Mouse (Mus musculus): ENCODE data around the gene Spata18.

Spata18 gene

DNA sequence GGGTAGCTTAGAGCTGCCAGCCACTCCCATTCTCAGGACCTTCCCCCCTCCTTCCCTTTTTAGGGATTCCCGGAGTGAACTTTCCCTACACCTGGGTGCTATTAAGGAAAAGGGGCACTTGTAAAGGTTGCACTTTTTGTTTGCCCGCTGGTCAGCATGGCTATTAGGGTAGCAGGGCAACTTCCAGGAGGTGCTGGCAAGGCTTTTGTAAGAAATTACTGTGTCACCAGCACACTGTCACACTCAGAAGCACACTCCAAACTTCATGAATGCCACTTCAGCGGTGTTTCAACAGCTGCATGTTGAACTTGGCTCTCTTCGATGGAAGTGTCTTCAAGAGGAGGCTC lies 649 bp downstream of the Spata18 start:
- no peak for DNase-seq (ENCODE audit: inconsistent age in 2 of 2, low spot score in 1 of 2)

GRCm38 (mm10) chr5:73666695-73667094 lies 15.5 kb downstream of the Spata18 start:
- DNase-seq (ENCODE audit: inconsistent age in 2 of 2, low spot score in 1 of 2) = no peak

- DNase-seq (ENCODE audit: inconsistent age in 2 of 2, low spot score in 1 of 2) = no peak
Observed at GRCm38 (mm10) chr5:73667877-73668276, 16.7 kb downstream of the Spata18 start.

GRCm38 (mm10) chr5:73669386-73669785 lies 18.2 kb downstream of the Spata18 start:
- no peak for DNase-seq (ENCODE audit: inconsistent age in 2 of 2, low spot score in 1 of 2)

- DNase-seq (ENCODE audit: inconsistent age in 2 of 2, low spot score in 1 of 2) = no peak
Observed at GRCm38 (mm10) chr5:73675604-73676003, 24.4 kb downstream of the Spata18 start.

DNA sequence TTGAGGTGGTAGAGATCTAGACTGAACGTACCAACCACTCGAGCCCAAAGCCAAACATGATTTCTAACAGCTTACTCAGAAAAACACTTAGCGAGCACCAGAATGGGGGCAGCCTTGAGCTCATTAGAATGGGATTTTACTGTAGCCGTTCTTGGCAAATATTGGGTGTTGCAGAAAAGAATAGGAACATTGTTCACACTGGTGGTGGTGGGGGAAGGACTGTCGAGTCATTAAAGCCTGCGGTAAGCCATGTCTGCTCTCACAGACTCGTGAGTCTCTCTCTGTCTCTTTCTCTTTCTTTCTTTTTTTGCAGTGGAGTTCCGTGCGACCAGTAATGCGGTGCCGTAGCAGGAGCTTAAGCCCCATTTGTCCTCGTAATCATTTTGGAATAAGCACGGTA lies 25.4 kb downstream of the Spata18 start:
- DNase-seq (ENCODE audit: inconsistent age in 2 of 2, low spot score in 1 of 2) = no peak

DNA sequence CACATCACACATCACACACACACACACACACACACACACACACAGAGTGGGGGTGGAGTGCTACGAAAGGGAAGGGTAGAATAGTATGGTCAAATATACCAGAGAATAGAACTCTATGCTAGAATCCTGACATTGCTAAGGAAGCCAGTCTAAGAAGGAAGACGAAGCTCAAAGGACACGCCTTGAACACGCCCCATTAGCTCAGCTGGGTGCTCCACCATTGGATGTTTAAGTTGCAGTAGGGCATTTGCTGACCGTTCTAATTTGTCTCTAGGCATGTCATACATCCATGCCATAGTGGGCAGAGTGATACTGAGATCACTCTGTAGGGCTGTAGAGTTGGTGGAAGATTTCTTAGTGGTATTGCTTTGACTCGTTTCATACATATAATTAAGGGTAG lies 32.0 kb downstream of the Spata18 start:
- no peak for DNase-seq (ENCODE audit: inconsistent age in 2 of 2, low spot score in 1 of 2)

- no peak for DNase-seq (ENCODE audit: inconsistent age in 2 of 2, low spot score in 1 of 2)
Observed at GRCm38 (mm10) chr5:73683706-73684409, 32.7 kb downstream of the Spata18 start.

DNA sequence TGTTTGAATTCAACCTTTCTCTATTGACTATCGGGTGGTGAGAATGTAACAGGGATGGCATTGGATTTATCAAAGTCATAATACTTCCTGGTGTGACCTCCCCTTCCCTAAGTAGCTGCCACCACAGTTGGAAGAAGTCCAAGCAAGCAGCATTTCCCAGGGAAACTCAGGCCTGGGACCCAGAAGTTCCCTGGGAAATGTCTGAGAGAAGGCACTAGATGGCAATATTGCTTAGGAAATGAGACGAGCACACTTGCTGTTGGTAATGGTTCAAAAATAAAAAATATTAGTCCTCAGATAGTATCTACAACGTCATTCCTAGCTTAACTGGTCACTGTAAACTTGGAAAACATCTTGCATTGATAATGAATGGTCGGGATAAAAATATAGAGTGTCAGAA lies 35.0 kb downstream of the Spata18 start:
- DNase-seq (ENCODE audit: inconsistent age in 2 of 2, low spot score in 1 of 2) = peak in 1 of 2 experiments; percentile 66

DNA sequence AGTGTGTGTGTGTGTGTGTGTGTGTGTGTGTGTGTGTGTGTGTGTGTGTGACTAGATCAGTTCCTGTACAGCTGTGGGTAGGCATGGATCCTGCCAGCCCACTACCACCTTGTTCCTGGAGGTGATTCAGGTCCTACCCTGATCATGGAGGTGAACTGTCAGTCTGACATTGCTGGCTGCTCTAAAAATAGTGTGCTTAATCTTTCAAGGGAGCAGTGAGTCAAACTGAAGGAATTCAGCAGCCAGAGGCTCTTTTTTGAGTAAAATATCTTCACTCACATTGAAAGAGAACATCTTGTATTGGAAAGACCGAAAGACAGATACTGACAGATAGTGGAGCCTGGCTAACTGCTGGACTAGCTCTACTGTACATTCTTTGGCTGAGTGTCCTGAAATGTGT lies 37.4 kb downstream of the Spata18 start:
- peak; percentile 21 to 71 for DNase-seq (ENCODE audit: inconsistent age in 2 of 2, low spot score in 1 of 2)

- DNase-seq (ENCODE audit: inconsistent age in 2 of 2, low spot score in 1 of 2) = no peak
Observed at GRCm38 (mm10) chr5:73690146-73690545, 39.0 kb downstream of the Spata18 start.

- peak in 1 of 2 experiments; percentile 36 for DNase-seq (ENCODE audit: inconsistent age in 2 of 2, low spot score in 1 of 2)
Observed at GRCm38 (mm10) chr5:73691723-73692520, 40.7 kb downstream of the Spata18 start.

- DNase-seq (ENCODE audit: inconsistent age in 2 of 2, low spot score in 1 of 2) = no peak
Observed at GRCm38 (mm10) chr5:73693778-73694177, 42.6 kb downstream of the Spata18 start.

GRCm38 (mm10) chr5:73694254-73695015 lies 43.3 kb downstream of the Spata18 start:
- DNase-seq (ENCODE audit: inconsistent age in 2 of 2, low spot score in 1 of 2) = no peak

GRCm38 (mm10) chr5:73697700-73698099 lies 46.5 kb downstream of the Spata18 start:
- no peak for DNase-seq (ENCODE audit: inconsistent age in 2 of 2, low spot score in 1 of 2)

- DNase-seq (ENCODE audit: inconsistent age in 2 of 2, low spot score in 1 of 2) = peak; percentile 22 to 54
Observed at GRCm38 (mm10) chr5:73701063-73701890, 50.1 kb downstream of the Spata18 start.

DNA sequence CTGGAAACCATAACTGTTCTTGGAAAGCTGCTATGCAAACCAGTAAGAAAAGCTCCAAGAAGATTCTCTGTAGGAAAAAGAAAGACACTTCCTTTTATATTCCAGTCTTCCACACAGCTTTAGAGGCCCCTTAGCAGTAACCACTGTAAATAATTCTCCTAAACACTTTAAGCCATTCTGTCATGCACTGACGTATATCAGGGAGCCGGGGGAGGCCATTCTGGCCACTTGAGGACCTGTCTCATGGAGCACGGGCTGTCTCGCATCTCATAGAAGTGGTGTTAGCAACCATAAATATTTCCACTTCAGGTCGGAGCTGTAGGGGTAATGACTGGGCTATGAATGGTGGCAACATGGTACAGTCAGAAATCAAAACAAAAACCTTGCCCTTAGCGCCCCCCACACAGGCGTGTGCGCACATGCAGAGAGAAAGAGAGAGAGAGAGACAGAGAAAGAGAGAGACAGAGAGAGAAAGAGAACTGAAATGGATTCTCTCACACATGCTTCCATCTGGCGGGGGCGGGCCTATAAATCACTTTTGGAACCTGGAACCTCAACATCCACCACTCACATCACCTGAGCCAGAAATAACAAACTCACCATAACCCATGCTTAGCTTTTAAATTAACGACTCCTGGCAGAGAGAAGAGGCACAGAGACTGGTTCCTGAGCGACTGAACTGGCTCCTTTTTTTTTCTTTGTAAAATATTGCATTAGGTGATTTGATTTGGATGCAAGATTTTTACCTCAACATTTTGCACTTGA lies 50.9 kb downstream of the Spata18 start:
- DNase-seq (ENCODE audit: inconsistent age in 2 of 2, low spot score in 1 of 2) = no peak

- DNase-seq (ENCODE audit: inconsistent age in 2 of 2, low spot score in 1 of 2) = no peak
Observed at GRCm38 (mm10) chr5:73703096-73703495, 51.9 kb downstream of the Spata18 start.

GRCm38 (mm10) chr5:73704263-73704662 lies 53.1 kb downstream of the Spata18 start:
- peak in 1 of 2 experiments; percentile 40 for DNase-seq (ENCODE audit: inconsistent age in 2 of 2, low spot score in 1 of 2)

- DNase-seq (ENCODE audit: inconsistent age in 2 of 2, low spot score in 1 of 2) = no peak
Observed at GRCm38 (mm10) chr5:73704757-73705156, 53.6 kb downstream of the Spata18 start.
